Mouse (Mus musculus): ENCODE data around the gene Fer1l5.
A peak's percentile ranks its signal among the peaks of the same experiment; 100 is the strongest.

Fer1l5 gene

DNA sequence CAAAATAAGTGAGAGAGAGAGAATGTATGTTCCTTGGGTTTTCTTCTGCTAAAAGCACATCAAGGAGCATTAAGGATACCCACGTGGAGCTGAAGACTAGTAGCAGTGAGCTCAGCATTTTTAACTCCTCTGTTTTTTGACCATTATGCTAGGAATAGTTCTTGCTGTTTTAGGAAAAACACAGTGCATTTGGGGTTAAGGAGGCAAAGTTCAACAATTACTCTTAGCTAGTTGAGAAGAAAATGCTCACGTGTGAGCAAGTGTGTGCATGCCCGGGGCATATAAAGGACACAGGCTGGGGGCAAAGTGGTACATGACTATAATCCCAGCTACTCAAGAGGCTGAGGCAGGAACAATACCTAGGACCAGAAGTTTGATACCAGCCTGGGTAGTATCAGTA, 61.5 kb downstream of the Fer1l5 start:
- DNase-seq, result no peak

DNA sequence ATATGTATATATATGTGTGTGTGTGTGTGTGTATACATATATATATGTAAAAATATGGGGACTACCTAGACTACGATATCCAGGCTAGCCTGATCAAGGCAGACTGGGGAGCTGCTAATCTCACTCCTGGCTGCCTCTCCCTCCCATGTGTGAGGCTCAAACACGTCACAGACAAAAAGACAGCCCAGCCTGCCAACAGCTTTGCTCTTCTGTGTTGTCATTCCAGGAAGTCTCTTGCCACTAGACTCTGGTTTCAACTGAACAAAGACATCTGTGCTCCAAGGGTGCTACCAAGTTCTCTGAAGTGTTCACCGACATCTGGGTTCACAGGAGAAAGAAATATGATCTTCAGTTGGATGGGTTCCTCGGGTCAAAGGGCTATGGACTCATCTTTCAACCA, 63.0 kb downstream of the Fer1l5 start:
- DNase-seq, result peak; percentile 8

DNA sequence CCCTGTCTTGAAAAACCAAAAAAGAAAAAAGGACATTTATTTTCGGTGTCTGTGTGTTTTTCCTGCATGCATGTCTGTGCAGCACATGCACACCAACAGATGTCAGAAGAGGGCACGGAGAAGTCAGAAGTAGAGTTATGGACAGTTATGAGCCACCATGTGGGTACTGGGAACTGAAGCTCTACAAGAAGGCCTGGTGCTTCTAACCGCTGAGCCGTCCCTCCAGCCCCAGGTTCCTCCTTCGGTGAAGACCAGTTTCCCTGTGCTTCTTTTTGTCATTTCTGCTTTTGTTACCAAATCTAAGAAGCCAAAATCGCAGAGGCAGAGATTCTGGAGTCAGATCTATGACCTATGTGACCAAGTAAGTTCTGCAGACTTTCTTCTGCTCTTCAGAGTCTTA, 64.4 kb downstream of the Fer1l5 start:
- DNase-seq, result no peak

DNA sequence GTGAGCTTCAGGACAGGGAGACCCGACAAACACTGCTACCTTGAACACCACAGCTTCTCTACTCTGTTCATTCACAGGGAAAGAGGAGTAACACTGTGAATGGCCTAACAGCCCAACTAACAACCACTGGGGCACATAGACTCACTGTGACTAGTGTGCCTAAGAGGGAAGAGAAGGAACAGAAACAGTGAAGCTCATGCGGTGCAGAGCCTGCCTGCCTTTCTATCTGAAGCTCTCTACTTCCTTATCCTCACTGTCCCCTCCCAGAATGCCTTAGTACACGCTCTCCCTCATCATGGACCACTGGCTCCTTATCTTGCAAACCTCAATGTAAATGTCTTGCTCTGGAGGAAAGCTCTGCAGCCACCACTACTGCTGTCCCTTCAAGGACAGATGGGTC, 65.1 kb downstream of the Fer1l5 start:
- DNase-seq, result no peak

DNA sequence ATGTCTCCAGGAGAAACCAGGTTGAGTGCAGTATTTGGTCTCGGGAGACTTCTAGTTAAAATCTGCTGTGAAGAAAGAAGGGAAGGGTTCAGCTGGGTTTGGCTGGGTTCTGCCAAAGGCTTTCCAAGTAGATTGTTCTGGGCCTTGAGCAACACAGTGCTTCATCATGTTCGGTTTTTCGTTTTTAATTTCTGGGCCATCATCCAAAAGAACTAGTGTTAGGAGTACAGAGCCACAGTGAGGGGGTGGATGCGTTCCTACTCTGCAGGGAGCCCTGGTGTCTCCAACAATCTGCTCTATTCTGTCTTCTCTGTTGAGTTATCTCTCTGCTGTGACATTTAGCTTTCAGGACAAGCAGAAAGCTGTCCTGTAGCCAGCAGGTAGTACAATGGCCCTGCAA, 69.0 kb downstream of the Fer1l5 start:
- peak; percentile 66 for DNase-seq

DNA sequence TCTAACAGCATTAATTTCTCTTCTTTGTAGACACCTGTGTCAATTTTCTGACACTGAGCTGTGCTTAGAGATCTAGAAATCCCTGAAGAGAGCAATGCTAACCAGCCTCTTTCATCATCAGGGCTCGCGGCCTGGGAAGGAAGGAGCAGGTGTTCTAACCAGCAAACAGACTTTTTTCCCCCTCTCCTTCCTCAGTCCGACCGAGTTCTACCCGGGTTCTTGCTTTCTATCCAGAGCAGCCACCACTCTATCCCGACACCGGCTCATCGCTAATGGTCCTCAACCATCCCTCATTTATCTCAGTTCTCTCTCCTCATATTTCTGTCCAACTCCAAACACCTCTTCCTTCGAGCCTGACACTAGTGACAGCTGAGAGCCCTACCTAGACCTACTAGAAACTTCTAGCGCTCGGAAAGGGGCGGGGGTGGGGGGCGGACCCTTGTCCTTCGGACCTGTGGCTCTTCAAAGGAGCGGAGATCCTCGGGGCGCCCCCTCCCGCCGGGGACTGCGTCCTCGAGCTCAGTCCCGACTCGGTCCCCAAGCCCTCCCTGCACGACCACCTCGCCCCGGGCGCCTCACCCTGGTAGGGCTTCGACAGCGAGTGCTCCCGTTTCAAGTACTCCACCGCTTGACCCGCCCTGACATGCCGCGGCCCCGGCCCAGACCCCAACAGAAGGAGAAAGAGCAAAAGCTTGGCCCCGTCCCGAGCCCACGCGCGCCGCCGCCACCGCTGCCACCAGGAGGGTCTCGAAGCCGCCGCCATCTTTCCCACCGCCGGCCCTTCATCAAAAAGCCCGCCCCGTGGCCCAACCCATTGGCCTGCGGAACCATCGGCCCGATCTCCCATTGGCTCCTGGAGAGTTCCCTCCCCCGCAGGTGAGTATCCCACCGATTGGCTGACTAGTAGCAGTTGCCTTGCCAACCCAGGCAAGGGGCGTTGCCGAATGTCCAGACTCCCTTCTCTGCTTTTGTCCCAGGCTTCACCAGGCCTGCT, 72.7 kb downstream of the Fer1l5 start, which contains the start of gene Lman2l:
TSS of gene Lman2l (minus strand) at position 801 of the 994 bp plus-strand sequence.
- DNase-seq, result peak; percentile 98

DNA sequence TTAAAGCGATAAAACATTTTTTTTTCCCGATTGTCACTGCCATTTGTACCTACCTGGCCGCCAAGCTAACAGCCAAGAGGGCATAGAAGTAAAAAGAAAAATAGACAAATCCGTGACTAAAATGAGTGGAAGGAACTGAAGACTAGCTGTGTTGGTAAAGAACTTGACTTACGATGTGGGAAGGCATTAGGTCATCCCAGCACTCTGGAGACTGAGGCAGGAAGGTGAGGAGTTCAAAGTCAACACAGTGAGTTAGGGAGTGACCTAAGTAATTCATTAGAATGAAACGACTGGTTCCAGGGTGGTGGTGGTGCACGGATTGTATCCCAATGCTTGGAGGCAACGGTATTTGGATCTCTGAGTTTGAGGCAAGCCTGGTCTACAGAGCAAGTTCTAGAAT, 73.4 kb downstream of the Fer1l5 start:
- DNase-seq, result no peak

DNA sequence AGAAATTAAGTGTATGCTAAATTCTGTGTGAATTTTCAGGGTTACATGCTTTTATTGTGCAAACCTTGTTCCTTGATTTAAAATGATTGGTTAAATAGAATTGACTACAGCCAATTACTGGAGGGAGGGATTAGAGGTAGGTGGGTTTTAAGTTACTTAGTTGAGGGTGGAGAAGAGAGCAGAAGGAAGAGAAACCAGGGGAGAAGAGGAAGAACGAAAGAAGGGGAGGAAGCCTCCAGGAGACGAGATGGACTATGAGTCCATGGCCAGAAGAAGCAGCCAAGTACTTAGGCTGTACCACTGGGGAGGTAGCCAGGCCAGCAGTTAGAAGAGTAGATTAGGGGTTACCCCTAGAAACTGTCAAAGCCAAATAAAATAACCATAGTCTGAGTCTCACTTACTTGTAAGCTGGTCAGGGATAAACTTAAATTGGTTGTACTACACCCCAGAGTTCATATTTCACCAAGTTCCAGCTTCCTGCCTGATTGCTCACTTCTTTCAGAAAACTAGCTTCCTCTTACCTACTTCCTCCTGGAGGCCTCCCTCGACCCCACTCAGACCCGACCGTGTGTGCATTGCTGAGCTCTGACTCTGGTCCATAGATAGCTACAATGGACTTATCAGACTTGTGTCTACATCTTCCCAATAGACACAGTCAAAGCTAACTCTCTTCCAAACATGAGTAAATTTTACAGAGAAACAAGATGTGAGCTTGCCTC, 74.2 kb downstream of the Fer1l5 start:
- no peak for DNase-seq

DNA sequence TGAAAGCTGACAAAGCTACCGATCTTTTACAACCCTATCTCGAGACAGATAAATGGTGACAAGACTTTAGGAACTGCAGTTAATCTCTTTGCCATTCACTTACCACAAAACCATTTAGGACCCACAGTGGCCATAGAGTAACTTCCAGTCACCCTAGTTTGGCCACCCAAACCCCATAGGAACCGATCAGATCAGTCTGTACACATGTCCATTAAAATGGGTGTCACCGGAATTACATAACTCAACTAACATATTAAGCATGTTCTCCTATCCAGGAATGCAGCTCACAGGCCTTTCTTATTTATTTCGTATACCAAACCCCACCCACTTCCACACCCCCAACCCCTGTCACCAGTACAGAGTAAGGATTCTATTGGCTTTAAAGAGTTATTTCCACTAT, 74.8 kb downstream of the Fer1l5 start:
- no peak for DNase-seq

DNA sequence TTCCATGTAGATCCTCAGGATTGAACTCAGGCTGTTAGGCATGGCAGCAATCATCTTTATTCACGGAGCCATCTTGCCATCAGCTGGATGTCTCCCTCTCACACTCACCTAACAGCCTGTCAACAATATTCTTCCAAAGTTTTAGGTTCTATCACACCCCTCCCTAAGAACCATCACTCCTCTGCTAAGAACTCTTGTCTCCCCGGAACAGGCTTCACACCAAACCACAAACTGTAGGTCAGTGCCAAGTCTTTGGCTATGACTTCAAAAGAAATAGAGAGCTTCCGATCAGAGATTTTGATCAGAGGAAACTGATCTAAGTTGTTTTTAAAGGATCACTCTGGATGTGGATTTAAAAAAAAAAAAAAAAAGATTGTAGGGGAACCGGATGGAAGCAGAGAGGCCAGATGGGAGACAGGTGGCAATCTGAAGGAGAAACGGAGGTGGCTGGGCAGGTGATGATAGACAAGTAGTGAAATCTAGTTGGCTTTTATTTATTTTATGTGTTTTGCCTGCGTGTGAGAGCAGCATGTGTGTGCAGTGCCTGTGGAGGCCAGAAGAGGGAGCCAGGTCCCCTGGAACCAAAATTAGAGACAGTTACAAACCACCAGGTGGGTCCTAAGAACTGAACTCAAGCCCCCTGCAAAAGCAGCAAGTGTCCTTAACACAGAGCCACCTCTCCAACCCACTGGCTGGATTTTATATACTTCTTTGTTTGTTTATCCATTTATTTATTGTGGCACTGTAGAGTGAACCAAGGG, 82.1 kb downstream of the Fer1l5 start:
- DNase-seq, result no peak

DNA sequence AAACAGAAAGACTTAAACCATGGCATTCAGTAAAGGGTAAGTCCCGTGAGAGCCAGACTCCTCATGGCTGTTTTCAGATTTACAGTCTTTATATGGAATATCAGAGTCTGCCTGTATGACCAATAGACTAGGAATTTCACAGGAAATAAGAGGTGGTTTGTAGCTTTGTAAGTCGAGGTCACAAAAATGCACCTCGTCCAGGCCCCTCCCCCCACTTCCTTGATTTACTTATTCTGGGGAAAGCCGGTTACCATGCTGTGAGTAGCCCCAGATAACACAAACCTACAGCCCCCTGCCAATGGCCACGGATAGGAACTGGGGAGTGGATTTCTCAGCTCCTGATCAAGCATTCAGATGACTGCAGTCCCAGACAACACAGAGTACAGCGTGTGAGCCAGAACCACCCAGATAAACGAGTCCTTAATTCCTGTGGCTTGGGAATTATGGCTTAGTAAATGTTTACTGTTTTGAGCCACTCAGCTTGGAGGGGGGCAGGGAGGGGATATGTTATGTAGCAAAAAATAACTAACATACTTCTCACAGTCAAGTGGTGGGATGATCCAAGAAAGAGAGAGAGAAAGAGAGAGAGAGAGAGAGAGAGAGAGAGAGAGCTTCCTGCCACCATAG, 85.4 kb downstream of the Fer1l5 start:
- DNase-seq, result peak; percentile 43

DNA sequence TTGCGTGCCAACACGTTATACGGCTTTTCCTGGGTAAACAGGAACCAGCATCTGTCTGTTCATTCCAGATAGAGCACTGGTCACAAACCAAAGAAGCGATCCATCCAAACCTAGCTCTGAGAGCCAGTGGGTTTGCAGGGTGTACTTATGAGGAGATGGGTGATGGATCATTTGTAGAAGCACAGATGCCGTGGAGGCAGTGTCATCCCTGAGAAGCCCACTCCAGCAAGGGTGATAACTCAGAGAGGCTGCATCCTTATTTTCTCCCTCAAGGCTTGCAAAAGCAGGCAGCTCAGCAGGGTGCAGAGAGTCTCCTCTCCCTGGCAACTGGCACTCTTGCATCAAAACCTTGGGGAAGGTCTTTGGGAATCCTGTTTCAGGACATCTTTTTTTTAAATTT, 86.1 kb downstream of the Fer1l5 start:
- no peak for DNase-seq

DNA sequence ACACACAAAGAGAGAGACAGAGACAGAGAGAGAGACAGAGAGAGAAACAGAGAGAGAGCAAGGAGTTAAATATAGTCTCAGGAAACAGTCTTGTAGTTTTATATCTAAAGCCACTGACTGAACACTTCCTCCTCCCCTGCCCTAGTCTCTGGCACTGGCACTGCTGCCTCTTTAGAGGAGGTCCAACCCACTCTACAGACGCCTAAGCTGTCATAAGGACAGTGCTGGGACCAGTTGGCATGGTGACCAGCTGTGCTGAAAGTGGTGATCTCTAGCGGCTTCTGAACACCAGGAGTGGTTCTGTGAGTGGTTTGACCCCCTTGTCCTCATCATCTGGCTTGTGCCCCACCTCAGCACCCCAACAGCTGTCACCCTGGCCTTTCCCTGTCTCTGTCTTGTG, 89.7 kb downstream of the Fer1l5 start:
- DNase-seq, result no peak

DNA sequence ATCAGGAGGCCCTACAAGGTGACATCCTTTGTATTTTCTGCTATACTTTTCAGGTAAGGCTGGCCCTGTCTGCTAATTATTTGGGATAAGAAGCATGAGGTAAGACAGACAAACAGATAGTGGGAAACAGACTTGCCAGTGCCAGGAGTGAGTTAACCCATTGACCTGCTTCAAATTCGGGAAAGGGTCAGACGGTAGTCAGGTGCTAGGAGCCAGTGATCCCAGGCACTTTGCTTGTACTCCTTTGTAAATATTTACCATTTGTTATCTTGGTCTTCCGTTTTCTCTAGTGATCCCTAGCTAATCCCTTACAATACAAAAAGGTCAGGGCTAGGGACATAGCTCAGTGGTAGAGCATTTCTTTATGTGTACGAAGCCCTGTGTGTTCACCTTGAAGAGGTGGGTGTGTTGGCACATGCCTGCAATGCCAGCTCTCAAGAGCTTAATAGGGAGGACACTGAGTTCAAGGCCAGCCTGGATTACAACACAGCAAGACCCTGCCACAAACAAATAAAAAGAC, 93.6 kb downstream of the Fer1l5 start:
- DNase-seq, result no peak

DNA sequence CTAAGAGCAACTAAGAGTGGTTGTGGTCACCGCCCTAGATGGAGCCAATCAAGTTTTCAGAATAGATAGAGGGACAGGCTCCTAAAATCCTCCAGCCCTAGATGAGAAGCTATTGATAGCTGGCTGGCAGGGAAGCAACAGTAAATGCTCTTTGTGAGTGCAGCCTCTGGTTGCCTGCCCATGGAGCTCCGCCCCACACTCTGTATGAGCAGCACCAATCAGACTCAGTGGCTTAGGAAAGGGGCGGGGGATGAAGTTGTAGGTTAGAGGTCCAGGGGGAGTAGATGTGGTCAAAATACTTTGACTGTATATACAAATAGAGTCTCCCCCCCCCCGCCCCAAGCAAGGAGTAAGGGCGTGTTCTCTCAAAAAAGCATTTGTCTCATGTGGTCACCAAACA, 95.4 kb downstream of the Fer1l5 start:
- DNase-seq, result no peak

DNA sequence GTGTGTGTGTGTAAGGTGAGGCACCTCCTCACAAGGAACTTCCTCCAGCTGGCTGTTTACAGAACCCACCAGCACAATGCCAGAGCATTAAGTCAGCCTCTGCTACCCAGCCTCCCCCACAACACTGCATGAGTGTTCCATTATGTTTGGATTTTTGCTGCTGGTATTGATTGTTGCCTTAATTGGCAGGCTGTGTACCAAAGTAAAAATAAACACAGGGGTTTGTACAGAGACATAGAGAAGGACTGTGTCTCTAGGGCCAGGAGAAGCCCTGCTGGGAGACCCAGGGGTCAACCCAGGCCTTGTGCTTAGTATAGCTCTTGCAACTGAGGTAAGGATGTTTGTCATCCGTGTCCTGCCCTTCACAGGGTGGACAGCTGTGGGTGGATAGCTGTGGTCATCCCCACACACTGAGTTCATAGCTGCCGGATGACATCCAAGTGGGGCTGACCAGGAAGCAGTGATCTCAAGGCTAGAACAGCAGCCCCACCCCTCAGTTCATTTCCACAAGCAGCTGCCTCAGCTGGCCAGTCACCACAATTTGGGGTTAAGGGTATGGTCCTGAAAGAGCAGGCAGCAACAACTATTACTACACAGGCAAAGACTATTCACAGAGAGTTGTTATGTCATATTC, 97.8 kb downstream of the Fer1l5 start:
- DNase-seq, result no peak

DNA sequence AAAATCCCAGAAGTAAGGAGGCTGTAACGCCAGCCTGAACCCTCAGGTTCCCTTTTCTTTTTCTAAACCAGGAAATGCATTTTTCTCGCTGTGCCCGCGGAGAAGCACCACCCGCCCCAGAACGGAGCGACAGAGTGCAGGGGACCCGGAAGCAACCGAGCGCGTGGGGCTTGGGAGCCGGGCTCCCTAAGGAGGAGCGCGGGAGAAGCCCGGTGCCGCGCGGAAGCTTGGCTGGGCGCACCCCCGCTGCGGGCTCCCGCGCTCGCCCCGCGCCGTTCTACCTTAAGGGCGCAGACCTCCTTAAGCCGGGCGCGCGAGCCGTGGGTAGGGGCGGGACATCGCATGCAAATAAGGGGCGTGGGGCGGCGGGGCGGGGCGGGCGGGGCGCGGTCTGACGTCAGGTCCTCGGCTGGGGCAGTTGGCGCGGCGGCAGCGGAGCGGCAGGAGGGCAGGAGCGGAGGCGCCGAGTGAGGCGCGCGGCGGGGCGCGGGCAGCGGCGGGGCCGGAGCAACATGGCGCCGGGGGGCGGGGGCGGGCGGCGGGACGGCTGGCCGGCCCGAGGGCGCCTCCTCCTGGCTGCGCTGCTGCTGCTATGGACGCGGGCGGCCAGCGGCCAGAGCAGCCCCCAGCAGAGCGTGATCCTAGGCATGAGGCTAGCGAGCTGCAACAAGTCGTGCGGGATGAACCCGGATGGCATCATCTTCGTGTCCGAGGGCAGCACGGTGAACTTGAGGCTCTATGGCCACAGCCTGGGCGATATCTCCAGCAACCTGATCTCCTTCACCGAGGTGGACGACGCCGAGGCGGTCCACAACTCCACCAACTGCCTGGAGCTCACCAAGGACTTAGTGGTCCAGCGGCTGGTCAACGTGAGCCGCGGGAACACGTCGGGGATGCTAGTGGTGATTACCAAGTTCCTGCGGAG, 99.4 kb downstream of the Fer1l5 start, which contains the start of gene Cnnm4:
TSS of gene Cnnm4 (plus strand) at position 440 of the 925 bp plus-strand sequence.
- DNase-seq, result peak; percentile 90

Measured in lung, postnatal 10 days (tissue).